Mouse (Mus musculus): ENCODE results near the gene Lin28b. TPM values are rescaled to one million over a fixed set of nuclear protein-coding genes. Genes with fewer than 3 reads are reported as not detected.
"Not testable (repeated sequence)": the region's sequence is repeated elsewhere in the genome, so short reads cannot be mapped to it uniquely, and the experiment has no call there.

Gene Lin28b
- total RNA-seq, 2 experiments from 2014 or later, result not detected

DNA sequence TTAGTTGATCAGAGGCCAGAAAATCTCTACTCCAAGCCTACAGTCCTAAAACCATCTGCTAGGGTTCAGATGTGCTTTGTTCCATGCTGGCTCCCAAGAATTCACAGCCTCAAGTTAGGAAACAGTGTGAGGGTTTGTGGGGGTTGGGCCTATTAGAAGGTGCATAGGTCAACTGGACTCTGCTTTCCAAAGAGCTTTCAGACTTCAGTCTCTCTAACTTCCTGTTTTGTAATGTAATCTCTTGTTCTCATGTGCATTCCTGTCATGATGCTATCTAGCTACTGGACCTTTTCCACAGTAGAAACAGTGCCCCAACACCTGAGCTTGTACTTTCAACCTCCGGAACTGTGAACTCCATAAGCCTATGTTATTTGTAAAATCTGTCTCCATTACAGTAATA is 63.8 kb downstream of the Lin28b start:
- ATAC-seq (replicated peaks; ENCODE audit: low FRiP score, low TSS enrichment, poor library complexity, severe bottlenecking), result no peak

DNA sequence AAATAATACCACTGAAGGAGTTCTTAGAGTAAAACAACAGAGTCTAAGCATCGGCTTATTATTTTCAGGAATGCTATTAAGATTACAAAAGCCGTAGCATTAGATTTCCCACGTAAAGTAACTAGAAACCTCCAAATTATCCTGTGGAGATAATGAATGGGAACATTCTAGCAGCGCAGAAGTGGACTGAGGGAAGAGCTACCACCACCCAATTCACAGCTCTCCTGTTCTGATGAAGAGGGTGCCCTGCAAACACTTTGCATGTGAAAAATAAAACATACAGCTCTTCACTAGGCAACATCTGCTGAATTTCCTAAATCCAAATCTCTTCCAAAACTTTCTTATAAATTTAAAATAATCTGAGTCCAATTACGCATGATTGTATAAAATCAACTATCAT is 74.1 kb downstream of the Lin28b start:
- ATAC-seq (replicated peaks; ENCODE audit: low FRiP score, low TSS enrichment, poor library complexity, severe bottlenecking), result no peak

- no peak for ATAC-seq (replicated peaks; ENCODE audit: low FRiP score, low TSS enrichment, poor library complexity, severe bottlenecking)
Measured at GRCm38 (mm10) chr10:45411741-45412140, 74.5 kb downstream of the Lin28b start.

DNA sequence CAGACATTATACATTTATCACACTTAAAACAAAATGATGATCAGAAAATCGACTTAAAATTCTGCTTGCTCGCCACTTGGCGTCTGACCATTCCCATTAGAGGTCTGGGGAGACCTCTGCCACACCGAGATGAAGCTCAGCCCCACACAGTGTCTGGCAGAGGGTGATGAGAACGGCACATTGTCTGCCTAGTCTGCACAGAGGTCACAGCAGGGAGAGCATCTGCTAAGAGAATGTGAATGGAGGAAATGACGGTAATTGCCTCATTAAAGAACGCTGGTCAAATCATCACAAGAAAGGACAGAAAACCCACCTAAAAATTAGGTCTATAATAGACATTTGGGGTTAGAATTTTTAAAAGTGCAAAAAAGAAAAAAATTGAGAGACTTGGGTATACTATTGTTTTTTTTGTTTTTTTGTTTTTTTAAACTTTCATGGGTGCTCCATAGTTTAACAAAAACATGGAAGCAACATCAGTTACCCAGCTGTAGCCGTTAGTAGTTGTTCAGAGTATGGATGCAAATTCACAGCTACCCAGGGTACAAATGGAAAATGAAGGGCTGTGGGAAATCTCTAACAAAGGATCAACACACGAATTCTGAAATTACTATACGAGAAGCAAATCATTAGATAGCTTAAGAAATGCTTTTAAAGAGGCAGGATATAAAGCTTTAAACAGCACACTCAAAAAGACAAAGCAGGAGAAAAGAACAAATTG is 75.4 kb downstream of the Lin28b start:
- no peak for ATAC-seq (replicated peaks; ENCODE audit: low FRiP score, low TSS enrichment, poor library complexity, severe bottlenecking)

- no peak for ATAC-seq (replicated peaks; ENCODE audit: low FRiP score, low TSS enrichment, poor library complexity, severe bottlenecking)
Measured at GRCm38 (mm10) chr10:45399702-45400243, 86.4 kb downstream of the Lin28b start.

- ATAC-seq (replicated peaks; ENCODE audit: low FRiP score, low TSS enrichment, poor library complexity, severe bottlenecking), result no peak
Measured at GRCm38 (mm10) chr10:45398211-45398610, 88.0 kb downstream of the Lin28b start.

- no peak for ATAC-seq (replicated peaks; ENCODE audit: low FRiP score, low TSS enrichment, poor library complexity, severe bottlenecking)
Measured at GRCm38 (mm10) chr10:45382637-45382958, 103.6 kb downstream of the Lin28b start.

DNA sequence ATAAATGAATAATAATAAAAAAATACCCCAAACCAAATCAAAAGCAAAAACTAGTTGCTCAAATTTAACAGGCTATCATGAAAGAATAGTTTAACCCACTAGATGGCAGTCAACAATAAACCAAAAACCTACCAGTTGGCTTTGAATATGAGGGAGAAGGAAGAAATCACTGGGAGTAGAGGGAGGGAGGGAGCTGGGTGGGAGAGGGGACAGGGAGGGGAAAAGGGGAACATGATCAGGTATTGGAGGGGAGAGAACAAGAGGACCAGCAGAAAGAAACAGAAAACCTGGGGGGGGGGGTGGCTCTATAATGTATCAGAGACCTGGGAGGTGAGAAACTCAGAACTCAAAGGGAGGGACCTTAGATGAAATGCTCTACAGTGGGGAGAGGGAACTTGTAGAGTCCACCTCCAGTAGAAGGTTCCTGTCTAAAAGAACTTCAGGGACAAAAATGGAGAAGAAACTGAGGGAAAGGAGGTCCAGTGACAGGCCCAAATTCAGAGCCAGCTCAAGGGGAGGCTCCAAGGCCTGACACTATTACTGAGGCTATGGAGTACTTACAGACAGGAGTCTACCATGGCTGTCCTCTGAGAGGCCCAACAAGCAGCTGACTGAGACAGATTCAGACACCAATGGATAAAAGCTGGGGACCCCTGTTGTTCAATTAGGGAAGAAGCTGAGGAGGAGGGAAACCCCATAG is 104.1 kb downstream of the Lin28b start:
- ATAC-seq (replicated peaks; ENCODE audit: low FRiP score, low TSS enrichment, poor library complexity, severe bottlenecking), result no peak

DNA sequence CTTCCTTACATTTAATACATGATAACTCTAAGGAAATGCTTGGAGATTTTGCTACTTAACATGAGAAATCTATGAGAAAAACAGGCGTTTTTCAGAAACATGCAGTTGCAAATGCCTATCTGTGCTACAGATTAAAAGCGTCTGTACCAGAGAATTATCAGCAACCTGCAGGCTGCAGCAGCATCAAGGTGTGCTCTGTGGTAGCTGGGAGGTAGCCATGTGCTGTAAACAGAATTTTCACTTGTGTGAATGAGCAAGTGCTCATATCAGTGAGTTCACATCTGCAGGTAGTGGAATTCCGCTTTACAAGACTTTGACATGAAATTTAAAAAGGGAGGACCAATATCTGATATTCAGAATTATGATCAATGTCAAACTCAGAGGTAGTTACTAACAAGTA is 107.9 kb downstream of the Lin28b start:
- ATAC-seq (replicated peaks; ENCODE audit: low FRiP score, low TSS enrichment, poor library complexity, severe bottlenecking), result no peak

- ATAC-seq (replicated peaks; ENCODE audit: low FRiP score, low TSS enrichment, poor library complexity, severe bottlenecking), result peak; percentile 91
Measured at GRCm38 (mm10) chr10:45372994-45373692, 113.1 kb downstream of the Lin28b start.

DNA sequence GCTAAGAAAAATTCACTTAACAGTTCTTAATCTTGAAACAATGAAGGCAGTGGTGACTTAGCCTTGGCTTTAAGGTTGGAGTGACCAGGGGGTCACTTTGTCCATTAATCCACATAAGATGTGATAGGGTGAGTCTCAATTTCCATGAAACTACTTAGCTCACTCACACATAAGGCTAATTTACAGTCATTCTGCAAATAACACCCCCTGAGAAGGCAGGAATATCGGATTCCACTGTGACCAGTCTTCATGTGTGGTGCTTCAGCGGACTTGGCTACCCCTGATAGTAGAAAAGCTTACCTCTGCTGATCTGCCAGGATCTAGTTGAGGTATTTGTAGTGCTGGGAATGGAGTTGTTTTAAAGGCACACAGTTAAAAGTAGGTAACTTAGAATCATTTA is 115.7 kb downstream of the Lin28b start:
- ATAC-seq (replicated peaks; ENCODE audit: low FRiP score, low TSS enrichment, poor library complexity, severe bottlenecking), result no peak

DNA sequence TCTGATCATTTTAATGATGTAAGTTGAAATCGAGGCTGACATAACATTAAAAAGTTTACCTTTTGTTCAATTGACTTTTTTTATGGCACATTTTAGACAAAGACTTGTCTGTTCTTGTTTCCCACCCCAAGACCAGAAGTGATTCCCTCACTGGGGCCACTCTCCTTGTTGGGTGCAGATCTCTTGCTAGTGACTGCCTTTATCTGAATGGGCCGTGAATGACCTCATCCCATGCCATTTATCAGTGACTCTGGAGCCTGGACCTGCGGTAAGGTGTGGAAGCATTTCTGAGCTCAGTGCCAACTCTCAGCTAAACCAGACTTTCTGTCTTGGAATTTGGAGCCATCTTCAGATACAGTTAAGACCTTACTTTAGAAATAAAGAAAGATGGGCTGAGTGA is 116.6 kb downstream of the Lin28b start:
- ATAC-seq (replicated peaks; ENCODE audit: low FRiP score, low TSS enrichment, poor library complexity, severe bottlenecking), result no peak

DNA sequence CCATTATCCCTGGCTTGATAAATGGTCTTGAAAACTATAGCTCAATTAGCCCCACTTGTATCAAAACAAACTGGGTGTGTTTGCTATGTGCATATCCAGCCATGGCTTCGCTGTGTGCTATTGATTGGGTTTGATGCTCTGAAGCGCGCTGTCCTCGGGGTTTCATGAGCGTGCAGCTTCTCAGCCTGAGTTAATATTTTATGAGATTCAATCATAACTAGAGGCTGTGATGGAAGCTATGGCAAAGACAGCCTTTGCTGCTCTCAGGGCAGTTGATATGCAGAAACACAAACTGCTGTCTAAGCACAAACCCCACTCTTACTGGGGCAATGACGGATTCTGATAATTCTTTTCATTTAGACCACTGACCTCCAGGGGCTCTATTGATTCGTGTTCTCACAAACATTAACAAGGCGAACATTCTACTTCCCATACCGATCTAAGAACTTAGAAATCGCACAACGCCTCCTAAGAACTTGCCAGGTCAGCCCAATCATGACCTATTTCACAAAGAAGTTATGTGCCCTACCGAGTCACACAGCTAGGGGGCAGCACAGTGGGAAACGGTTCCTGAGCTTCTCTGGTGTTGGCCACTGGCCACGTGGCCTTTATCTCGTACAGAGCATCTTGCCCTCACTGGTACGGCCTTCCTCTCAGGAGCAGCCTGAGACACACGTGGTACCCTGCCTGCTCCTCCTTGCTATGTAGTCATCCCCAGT is 119.0 kb downstream of the Lin28b start:
- peak; percentile 44; the same call in 1 of the 2 replicates for ATAC-seq (replicated peaks; ENCODE audit: low FRiP score, low TSS enrichment, poor library complexity, severe bottlenecking)

GRCm38 (mm10) chr10:45363396-45363795 is 122.8 kb downstream of the Lin28b start:
- ATAC-seq (replicated peaks; ENCODE audit: low FRiP score, low TSS enrichment, poor library complexity, severe bottlenecking), result no peak

DNA sequence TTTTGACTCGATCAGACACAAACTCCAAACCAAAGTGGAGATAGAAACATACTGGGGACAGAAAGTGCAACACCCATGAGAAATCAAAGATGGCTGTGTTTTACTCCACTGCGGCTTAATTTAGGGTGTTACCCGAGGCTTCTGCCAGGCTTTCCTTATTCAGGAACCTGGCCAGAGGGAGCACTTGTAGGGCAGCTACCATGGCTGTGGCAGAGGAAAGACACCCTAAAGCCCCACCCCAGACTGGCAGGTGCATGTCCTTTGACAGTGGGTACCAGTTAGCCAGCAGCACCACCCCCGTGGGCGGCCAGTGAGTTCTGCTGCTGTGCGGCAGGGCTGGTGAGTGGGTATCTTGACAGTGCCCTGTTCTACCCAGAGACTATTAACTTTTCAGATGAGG is 130.1 kb downstream of the Lin28b start:
- ATAC-seq (replicated peaks; ENCODE audit: low FRiP score, low TSS enrichment, poor library complexity, severe bottlenecking), result no peak

GRCm38 (mm10) chr10:45348143-45348542 is 138.1 kb downstream of the Lin28b start:
- ATAC-seq (replicated peaks; ENCODE audit: low FRiP score, low TSS enrichment, poor library complexity, severe bottlenecking), result not testable (repeated sequence)

- ATAC-seq (replicated peaks; ENCODE audit: low FRiP score, low TSS enrichment, poor library complexity, severe bottlenecking), result no peak
Measured at GRCm38 (mm10) chr10:45345217-45345616, 141.0 kb downstream of the Lin28b start.

GRCm38 (mm10) chr10:45344381-45344780 is 141.8 kb downstream of the Lin28b start:
- no peak for ATAC-seq (replicated peaks; ENCODE audit: low FRiP score, low TSS enrichment, poor library complexity, severe bottlenecking)

GRCm38 (mm10) chr10:45339106-45339505 is 147.1 kb downstream of the Lin28b start:
- no peak for ATAC-seq (replicated peaks; ENCODE audit: low FRiP score, low TSS enrichment, poor library complexity, severe bottlenecking)
